Mouse (Mus musculus) G1E (cell line): ENCODE data around the gene Rrm2.

Source experiments
- CTCF ChIP-seq: IDR thresholded peaks from 2 replicates; pipeline ENCODE4 v1.5.1; 2012; ENCODE audit warnings: low read depth, low read length, inconsistent platforms, mixed read lengths
- GATA1 ChIP-seq: IDR thresholded peaks from 2 replicates; pipeline ENCODE4 v1.6.1; 2012; ENCODE audit warnings: borderline replicate concordance, low read length, inconsistent platforms, mixed read lengths

GRCm38 (mm10) chr12:24753680-24754079 is 45.6 kb downstream of the Rrm2 start:
- TF ChIP-seq CTCF (no peak), GATA1 (no peak)
